8 mouse cellular contexts compared by ENCODE assay signal in the genomic region with DNA sequence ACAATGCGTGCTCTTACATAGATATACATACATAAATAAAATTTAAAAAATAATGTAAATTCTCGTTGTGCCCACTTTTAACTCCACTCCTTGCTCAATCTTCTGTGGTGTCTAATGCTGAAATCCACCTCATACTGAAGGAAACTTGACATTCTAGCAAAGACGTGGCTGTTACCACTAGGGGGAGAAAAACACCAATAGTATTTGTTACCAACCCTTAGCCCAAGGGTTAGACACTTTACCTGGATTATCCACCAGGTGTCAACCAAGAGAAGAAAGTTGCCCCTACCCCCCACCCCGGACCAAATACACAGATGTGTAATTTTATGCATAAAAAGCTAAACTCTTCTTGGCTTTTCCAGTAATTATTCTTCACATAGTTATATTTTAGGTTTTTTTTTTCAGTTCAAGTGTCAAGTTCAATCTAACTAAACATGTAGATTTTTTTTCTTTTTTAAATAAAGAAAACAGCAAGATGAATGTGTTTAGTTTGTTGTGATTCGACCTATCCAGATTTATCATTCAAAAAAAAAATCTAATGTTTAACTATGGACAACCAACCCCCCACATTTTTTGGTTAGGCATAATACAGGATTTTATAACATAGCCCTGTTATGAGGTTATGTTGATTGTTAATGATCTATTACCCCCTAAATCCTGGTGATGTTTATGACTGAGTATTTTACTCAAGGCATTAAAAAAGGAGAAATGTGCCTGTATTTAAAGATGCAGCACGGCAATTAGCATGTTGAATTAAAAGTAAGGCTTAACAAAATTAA. TPM values are rescaled to one million over a fixed set of nuclear protein-coding genes. Genes with fewer than 3 reads are reported as not detected.
A peak's percentile ranks its signal among the peaks of the same experiment; 100 is the strongest.
DNase-seq lines count a peak whose midpoint lies in the region; ATAC-seq and TF ChIP-seq lines count a peak whose summit lies in the region.

No protein-coding gene starts in this region.

- H3K4me2 ChIP-seq in embryonic facial prominence, embryonic 12.5 days (replicated peaks), result peak overlapping the region; percentile 33

- H3K9me3 ChIP-seq in embryonic facial prominence, embryonic 12.5 days, result no peaks in the 10 kb centered on the region
- H3K9me3 ChIP-seq in megakaryocyte, embryonic 14.5 days, result peaks cover under 1% of the 10 kb centered on the region; the same call in 1 of the 2 replicates

- H3K36me3 ChIP-seq in embryonic facial prominence, embryonic 12.5 days, result no peaks in the 10 kb centered on the region
- peaks cover 2% of the 10 kb centered on the region for H3K36me3 ChIP-seq in megakaryocyte, embryonic 14.5 days (replicated peaks; ENCODE audit: low read length)

- H3K9ac ChIP-seq in embryonic facial prominence, embryonic 12.5 days, result no peak overlapping the region

- ATAC-seq in embryonic facial prominence, embryonic 12.5 days (ENCODE audit: insufficient number of reproducible peaks, insufficient read depth, low FRiP score, low TSS enrichment), result no peak

- H3K4me3 ChIP-seq in gastrocnemius, adult 2 months, result peak overlapping the region; percentile 91
- H3K4me3 ChIP-seq in embryonic facial prominence, embryonic 12.5 days, result no peak overlapping the region
- H3K4me3 ChIP-seq in left cerebral cortex, adult 2 months, result no peak overlapping the region
- peak overlapping the region; percentile 92 for H3K4me3 ChIP-seq in megakaryocyte, embryonic 14.5 days (replicated peaks)

- WGBS in embryonic facial prominence, embryonic 12.5 days, result 20% methylated on average over 6 of the region's 6 CpGs

- no peaks in the 10 kb centered on the region for H3K27me3 ChIP-seq in embryonic facial prominence, embryonic 12.5 days
- H3K27me3 ChIP-seq in megakaryocyte, embryonic 14.5 days (replicated peaks), result no peaks in the 10 kb centered on the region

- TF ChIP-seq CTCF in gastrocnemius, adult 2 months (IDR thresholded peaks at IDR 0.05), result no peak; the same call in 1 of the 2 replicates
- peak; percentile 89 for TF ChIP-seq CTCF in left cerebral cortex, adult 2 months (IDR thresholded peaks at IDR 0.05)

- H3K4me1 ChIP-seq in embryonic facial prominence, embryonic 12.5 days, result no peaks in the 10 kb centered on the region
- H3K4me1 ChIP-seq in megakaryocyte, embryonic 14.5 days, result peaks cover 6% of the 10 kb centered on the region; the same call in 1 of the 2 replicates

- DNase-seq in gastrocnemius, adult 2 months, result no peak
- DNase-seq in gastrocnemius, postnatal 10 days, result no peak
- peak; percentile 91 for DNase-seq in ZHBTc4 (ENCODE audit: low read depth, low spot score)
- DNase-seq in heart, postnatal 36 days, result peak; percentile 25 to 46
- DNase-seq in left cerebral cortex, adult 2 months (ENCODE audit: extremely low spot score in 1 of 2, low spot score in 2 of 2), result peak in 1 of 2 experiments; percentile 41
- DNase-seq in spleen, postnatal 4 days (ENCODE audit: low spot score in 2 of 2), result peak; percentile 61 to 66

- intact Hi-C loops in gastrocnemius, adult 2 months (cut with DNase I), result loop anchor here (1.0 to 5.0 kb wide), 6 partner anchors 141 to 900 kb away; a partner anchor contains a TSS
- intact Hi-C loops in heart, postnatal 36 days (cut with DNase I), result loop anchor here (1.0 to 10.0 kb wide), 9 partner anchors 140 to 903 kb away; a partner anchor contains a TSS
- intact Hi-C loops in left cerebral cortex, adult 2 months (cut with DNase I), result loop anchor here (2.0 to 10.0 kb wide), 5 partner anchors 213 to 773 kb away; a partner anchor contains a TSS

- H3K27ac ChIP-seq in gastrocnemius, adult 2 months, result peak overlapping the region; percentile 100
- peak overlapping the region; percentile 100 for H3K27ac ChIP-seq in embryonic facial prominence, embryonic 12.5 days
- peak overlapping the region; percentile 100 for H3K27ac ChIP-seq in left cerebral cortex, adult 2 months

RNA-seq across cellular contexts. Expression of a gene that starts 1.3 kb away (rescaled TPM):
- 100 to 1,000 TPM in 1 of 2 experiments, 10 to 100 TPM in 1; 21.1 to 141 TPM for total RNA-seq in gastrocnemius, adult 2 months (2021)
- total RNA-seq in gastrocnemius, postnatal 10 days (2021), result 10 to 100 TPM; 39.3 to 63.3 TPM
- 90.6 and 91.9 TPM in 2 replicates for polyA plus RNA-seq in embryonic facial prominence, embryonic 12.5 days (2016; fragmentation: Nextera tagmentation; extraction: Ambion mirVana)
- 10 to 100 TPM; 38.0 to 42.2 TPM for total RNA-seq in heart, postnatal 36 days (2021)
- total RNA-seq in left cerebral cortex, adult 2 months (2021), result 10 to 100 TPM; 34.0 to 39.4 TPM
- polyA plus RNA-seq in megakaryocyte, embryonic 14.5 days (2012; ENCODE audit: insufficient read depth, low replicate concordance), result 5.3 TPM in 1 of 2 replicates, not detected in the other

Comparison
In these comparisons a context has a peak if more than half of its experiments do, and no peak if none do; other contexts are left out.
1. DNase-seq: peak in ZHBTc4 (single experiment), heart, postnatal 36 days (2 of 2) and spleen, postnatal 4 days (2 of 2); none in gastrocnemius, adult 2 months (single experiment) and gastrocnemius, postnatal 10 days (single experiment).
2. H3K4me3 ChIP-seq: peak in gastrocnemius, adult 2 months (single experiment) and megakaryocyte, embryonic 14.5 days (single experiment); none in embryonic facial prominence, embryonic 12.5 days (single experiment) and left cerebral cortex, adult 2 months (single experiment).
3. Peak in every context shown above with its lines, with median percentiles within 50 percentile points of each other: H3K27ac ChIP-seq.